Mouse (Mus musculus) myocyte (in vitro differentiated cells): ENCODE measurements around the gene Amn. TPM values are rescaled to one million over a fixed set of nuclear protein-coding genes. Genes with fewer than 3 reads are reported as not detected.

ENCODE experiments used
- H3K27me3 ChIP-seq: one replicate; pipeline ENCODE4 v1.6.1; 2011; ENCODE audit not compliant: control insufficient read depth, insufficient read depth, insufficient read length
- H3K36me3 ChIP-seq: one replicate; pipeline ENCODE4 v1.6.1; 2011; ENCODE audit not compliant: control insufficient read depth, insufficient read depth
- H3K4me2 ChIP-seq: one replicate; pipeline ENCODE4 v1.6.1; 2011; ENCODE audit warnings: low read depth, control low read depth
- H3K4me3 ChIP-seq: one replicate; pipeline ENCODE4 v1.5.1; 2011; ENCODE audit warnings: mild to moderate bottlenecking, control low read depth, moderate library complexity
- H3K79me2 ChIP-seq: one replicate; pipeline ENCODE4 v1.6.1; 2011; ENCODE audit not compliant: control insufficient read depth, insufficient read depth
- H3ac ChIP-seq: one replicate; pipeline ENCODE4 v1.6.1; 2011; ENCODE audit not compliant: control insufficient read depth, insufficient read length
- CEBPB ChIP-seq: IDR thresholded peaks from 2 replicates; pipeline ENCODE4 v1.6.1; 2011; ENCODE audit warnings: mild to moderate bottlenecking, moderate library complexity; ENCODE audit not compliant: poor library complexity, insufficient read depth, severe bottlenecking
- E2F4 ChIP-seq: IDR thresholded peaks from one replicate; pipeline ENCODE4 v1.6.1; 2011; ENCODE audit warnings: mild to moderate bottlenecking, control low read depth, moderate library complexity; ENCODE audit not compliant: insufficient read depth
- MAX ChIP-seq: IDR thresholded peaks from one replicate; pipeline ENCODE4 v1.6.1; 2011; ENCODE audit warnings: low read depth, mild to moderate bottlenecking, control low read depth
- MYOD1 ChIP-seq, 3 experiments: IDR thresholded peaks; one replicate each; pipeline ENCODE4 v1.6.1; 2011; ENCODE audit warnings: control low read depth in 2 of 3, low read depth in 2 of 3, mild to moderate bottlenecking in 2 of 3, moderate library complexity in 1 of 3; ENCODE audit not compliant: insufficient read length in 2 of 3, control insufficient read depth in 1 of 3
- MYOG ChIP-seq, 3 experiments: IDR thresholded peaks; one replicate each; pipeline ENCODE4 v1.6.1; 2011; ENCODE audit warnings: control low read depth in 2 of 3, low read depth in 2 of 3, mild to moderate bottlenecking in 2 of 3; ENCODE audit not compliant: insufficient read length in 2 of 3, control insufficient read depth in 1 of 3, insufficient read depth in 1 of 3
- POLR2A ChIP-seq: IDR thresholded peaks from one replicate; pipeline ENCODE4 v1.6.1; 2011; ENCODE audit warnings: low read depth, mild to moderate bottlenecking, control low read depth, moderate library complexity; ENCODE audit not compliant: insufficient read length
- POLR2AphosphoS2 ChIP-seq: IDR thresholded peaks from one replicate; pipeline ENCODE4 v1.6.1; 2011; ENCODE audit warnings: low read depth, control low read depth; ENCODE audit not compliant: insufficient read length
- REST ChIP-seq: IDR thresholded peaks from one replicate; pipeline ENCODE4 v1.6.1; 2011; ENCODE audit warnings: mild to moderate bottlenecking, control low read depth, moderate library complexity; ENCODE audit not compliant: insufficient read depth, insufficient read length
- SRF ChIP-seq: IDR thresholded peaks from one replicate; pipeline ENCODE4 v1.6.1; 2011; ENCODE audit warnings: low read depth; ENCODE audit not compliant: control insufficient read depth, insufficient read length
- TCF12 ChIP-seq: IDR thresholded peaks from one replicate; pipeline ENCODE4 v1.6.1; 2011; ENCODE audit warnings: mild to moderate bottlenecking, control low read depth; ENCODE audit not compliant: poor library complexity, insufficient read depth, severe bottlenecking
- TCF3 ChIP-seq: IDR thresholded peaks from one replicate; pipeline ENCODE4 v1.6.1; 2011; ENCODE audit warnings: low read depth, control low read depth; ENCODE audit not compliant: insufficient read length
- USF1 ChIP-seq: IDR thresholded peaks from one replicate; pipeline ENCODE4 v1.6.1; 2011; ENCODE audit warnings: low read depth, mild to moderate bottlenecking, control low read depth, moderate library complexity
- polyA plus RNA-seq: library from polyadenylated mRNA; unstranded; fragments of >200 nt; fragmentation: generic; extraction: Trizol; gene quantifications from one replicate; pipeline ENCODE4 v1.2.1, GENCODE M21; 2012; ENCODE audit warnings: missing spikeins

Amn gene
- polyA plus RNA-seq, 1 experiment: 0.13 TPM

- Histone ChIP-seq H3K4me2 (no peak overlapping the region), H3K4me3 (no peak overlapping the region), H3K36me3 (no peaks in the 10 kb centered on the region), H3ac (no peak overlapping the region), H3K79me2 (no peaks in the 10 kb centered on the region), H3K27me3 (peaks cover 18% of the 10 kb centered on the region)
- TF ChIP-seq CEBPB (no peak), TCF12 (no peak), MAX (no peak), TCF3 (no peak), USF1 (no peak)
Observed at GRCm38 (mm10) chr12:111276371-111276770, 5.5 kb downstream of the Amn start.

- no peaks in the 10 kb centered on the region for H3K79me2 ChIP-seq
- H3K27me3 ChIP-seq: no peaks in the 10 kb centered on the region
- H3ac ChIP-seq: no peak overlapping the region
- no peaks in the 10 kb centered on the region for H3K36me3 ChIP-seq
- no peak overlapping the region for H3K4me3 ChIP-seq
- no peak for TF ChIP-seq USF1
- TF ChIP-seq SRF: no peak
- no peak for TF ChIP-seq MAX
- TF ChIP-seq CEBPB: no peak
- H3K4me2 ChIP-seq: no peak overlapping the region
Observed at GRCm38 (mm10) chr12:111283573-111283972, 12.7 kb downstream of the Amn start.

GRCm38 (mm10) chr12:111284532-111284931 lies 13.6 kb downstream of the Amn start:
- no peak overlapping the region for H3ac ChIP-seq
- H3K4me3 ChIP-seq: no peak overlapping the region
- no peak overlapping the region for H3K4me2 ChIP-seq
- TF ChIP-seq TCF12: no peak
- no peak for TF ChIP-seq SRF
- no peak for TF ChIP-seq MAX
- TF ChIP-seq REST: no peak
- no peak for TF ChIP-seq TCF3
- no peak for TF ChIP-seq USF1
- no peak for TF ChIP-seq POLR2AphosphoS2
- no peak for TF ChIP-seq E2F4
- TF ChIP-seq POLR2A: no peak
- TF ChIP-seq MYOD1 (IDR thresholded peaks at IDR 0.05; ENCODE audit: control insufficient read depth in 1 of 3, insufficient read length in 2 of 3, low read depth in 2 of 3): no peak
- H3K36me3 ChIP-seq: no peaks in the 10 kb centered on the region
- H3K79me2 ChIP-seq: no peaks in the 10 kb centered on the region
- no peaks in the 10 kb centered on the region for H3K27me3 ChIP-seq

- no peaks in the 10 kb centered on the region for H3K27me3 ChIP-seq
- TF ChIP-seq MYOD1 (IDR thresholded peaks at IDR 0.05; ENCODE audit: control insufficient read depth in 1 of 3, insufficient read length in 2 of 3, low read depth in 2 of 3) (peak in 1 of 3 experiments; percentile 62), TCF3 (no peak), REST (no peak), MYOG (IDR thresholded peaks at IDR 0.05; ENCODE audit: control insufficient read depth in 1 of 3, insufficient read depth in 1 of 3, insufficient read length in 2 of 3, low read depth in 2 of 3) (peak in 1 of 3 experiments; percentile 64)
- no peak overlapping the region for H3K4me2 ChIP-seq
- H3ac ChIP-seq: no peak overlapping the region
- H3K79me2 ChIP-seq: no peaks in the 10 kb centered on the region
- H3K36me3 ChIP-seq: no peaks in the 10 kb centered on the region
- no peak overlapping the region for H3K4me3 ChIP-seq
Observed at GRCm38 (mm10) chr12:111293025-111293424, 22.1 kb downstream of the Amn start.

GRCm38 (mm10) chr12:111301322-111302017 lies 30.6 kb downstream of the Amn start:
- TF ChIP-seq MAX (no peak), POLR2AphosphoS2 (no peak), SRF (no peak), POLR2A (no peak), MYOG (IDR thresholded peaks at IDR 0.05; ENCODE audit: control insufficient read depth in 1 of 3, insufficient read depth in 1 of 3, insufficient read length in 2 of 3, low read depth in 2 of 3) (no peak), CEBPB (no peak), MYOD1 (IDR thresholded peaks at IDR 0.05; ENCODE audit: control insufficient read depth in 1 of 3, insufficient read length in 2 of 3, low read depth in 2 of 3) (no peak), REST (no peak), TCF12 (no peak), USF1 (no peak)
- no peak overlapping the region for H3K4me3 ChIP-seq
- H3ac ChIP-seq: no peak overlapping the region
- H3K79me2 ChIP-seq: no peaks in the 10 kb centered on the region
- H3K36me3 ChIP-seq: peaks cover 38% of the 10 kb centered on the region
- H3K4me2 ChIP-seq: no peak overlapping the region
- H3K27me3 ChIP-seq: no peaks in the 10 kb centered on the region
